Mouse (Mus musculus): ENCODE results near the gene Gpm6b.

Gpm6b gene

GRCm38 (mm10) chrX:166238831-166239460 is at the start of gene Gpm6b:
Gene Gpm6b, plus strand, starts transcription at chrX:166238911.
- DNase-seq (ENCODE audit: low read depth) = no peak

GRCm38 (mm10) chrX:166196327-166196726 is 42.4 kb upstream of the Gpm6b start:
- DNase-seq (ENCODE audit: low read depth) = no peak

- DNase-seq (ENCODE audit: low read depth) = no peak
These were observed 40.4 kb upstream of the Gpm6b start for GRCm38 (mm10) chrX:166198266-166198665.

- DNase-seq (ENCODE audit: low read depth) = no peak
These were observed 38.9 kb upstream of the Gpm6b start for GRCm38 (mm10) chrX:166199812-166200211.

GRCm38 (mm10) chrX:166214576-166214975 is 24.1 kb upstream of the Gpm6b start:
- DNase-seq (ENCODE audit: low read depth) = no peak

- no peak for DNase-seq (ENCODE audit: low read depth)
These were observed 22.5 kb upstream of the Gpm6b start for GRCm38 (mm10) chrX:166216248-166216647.

GRCm38 (mm10) chrX:166216720-166217119 is 22.0 kb upstream of the Gpm6b start:
- no peak for DNase-seq (ENCODE audit: low read depth)

GRCm38 (mm10) chrX:166219331-166219730 is 19.4 kb upstream of the Gpm6b start:
- no peak for DNase-seq (ENCODE audit: low read depth)

GRCm38 (mm10) chrX:166226856-166227255 is 11.9 kb upstream of the Gpm6b start:
- DNase-seq (ENCODE audit: low read depth) = no peak

GRCm38 (mm10) chrX:166229750-166230149 is 9.0 kb upstream of the Gpm6b start:
- DNase-seq (ENCODE audit: low read depth) = no peak

GRCm38 (mm10) chrX:166230515-166231267 is 8.0 kb upstream of the Gpm6b start:
- DNase-seq (ENCODE audit: low read depth) = no peak

GRCm38 (mm10) chrX:166236131-166236530 is 2.6 kb upstream of the Gpm6b start:
- peak; percentile 29 for DNase-seq (ENCODE audit: low read depth)

- DNase-seq (ENCODE audit: low read depth) = no peak
These were observed 809 bp downstream of the Gpm6b start for GRCm38 (mm10) chrX:166239520-166239919.

- no peak for DNase-seq (ENCODE audit: low read depth)
These were observed 2.0 kb downstream of the Gpm6b start for GRCm38 (mm10) chrX:166240751-166241150.

GRCm38 (mm10) chrX:166243261-166243885 is 4.7 kb downstream of the Gpm6b start:
- DNase-seq (ENCODE audit: low read depth) = no peak

GRCm38 (mm10) chrX:166271489-166271888 is 32.8 kb downstream of the Gpm6b start:
- no peak for DNase-seq (ENCODE audit: low read depth)

- DNase-seq (ENCODE audit: low read depth) = no peak
These were observed 33.9 kb downstream of the Gpm6b start for GRCm38 (mm10) chrX:166272646-166273045.

GRCm38 (mm10) chrX:166279861-166280260 is 41.1 kb downstream of the Gpm6b start:
- DNase-seq (ENCODE audit: low read depth) = no peak

- DNase-seq (ENCODE audit: low read depth) = no peak
These were observed 48.2 kb downstream of the Gpm6b start for GRCm38 (mm10) chrX:166286760-166287483.

GRCm38 (mm10) chrX:166291266-166291665 is 52.6 kb downstream of the Gpm6b start:
- DNase-seq (ENCODE audit: low read depth) = no peak

- no peak for DNase-seq (ENCODE audit: low read depth)
These were observed 54.8 kb downstream of the Gpm6b start for GRCm38 (mm10) chrX:166293465-166293864.

- DNase-seq (ENCODE audit: low read depth) = no peak
These were observed 64.1 kb downstream of the Gpm6b start for GRCm38 (mm10) chrX:166302791-166303190.
